Mouse (Mus musculus): ENCODE measurements around the gene Spats2l. TPM values are rescaled to one million over a fixed set of nuclear protein-coding genes. Genes with fewer than 3 reads are reported as not detected.

The Spats2l gene
- polyA plus RNA-seq, 1 experiment from 2014 or later: 69.5 TPM

DNA sequence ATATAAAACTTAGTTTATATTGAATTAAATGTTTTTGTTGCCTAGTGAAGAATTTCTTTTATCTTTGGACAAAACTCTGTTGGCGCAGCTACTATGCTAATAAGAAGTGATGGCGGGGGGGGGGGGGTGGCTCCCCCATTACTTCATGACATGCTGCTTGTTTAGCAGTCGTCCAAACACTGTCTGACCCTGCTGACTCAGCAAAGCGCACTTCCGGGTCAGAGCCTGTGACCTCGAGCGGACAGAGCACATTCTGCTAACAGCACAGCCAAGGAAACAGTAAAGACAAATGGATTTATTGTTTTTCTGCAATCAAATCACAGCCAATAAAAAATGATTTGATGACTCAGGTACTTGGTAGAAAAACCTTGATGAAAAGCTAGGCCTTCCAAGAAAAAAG lies 61.2 kb downstream of the Spats2l start:
- 42% methylated on average over 7 of the region's 7 CpGs for WGBS
- no peak for DNase-seq (ENCODE audit: low spot score)
- no peak overlapping the region for H3K4me3 ChIP-seq (replicated peaks; ENCODE audit: low read depth, low read length)
- H3K27me3 ChIP-seq (ENCODE audit: insufficient read depth, low read length): no peaks in the 10 kb centered on the region
- H3K4me2 ChIP-seq (ENCODE audit: low read length): no peak overlapping the region
- no peak overlapping the region for H3K27ac ChIP-seq
- H3K9ac ChIP-seq (ENCODE audit: low read depth, low read length): no peak overlapping the region
- 0 out of 2 replicates have a peak, but pooled peaks cover 2% of the 10 kb centered on the region for H3K36me3 ChIP-seq (ENCODE audit: insufficient read depth, low read length)
- no peak for ATAC-seq (replicated peaks; ENCODE audit: low FRiP score, low read depth)
- no peaks in the 10 kb centered on the region for H3K9me3 ChIP-seq (replicated peaks; ENCODE audit: low read length)
- TF ChIP-seq CTCF (IDR thresholded peaks at IDR 0.05; ENCODE audit: low read depth): no peak
- H3K4me1 ChIP-seq (replicated peaks; ENCODE audit: insufficient read depth, low read length): no peaks in the 10 kb centered on the region

DNA sequence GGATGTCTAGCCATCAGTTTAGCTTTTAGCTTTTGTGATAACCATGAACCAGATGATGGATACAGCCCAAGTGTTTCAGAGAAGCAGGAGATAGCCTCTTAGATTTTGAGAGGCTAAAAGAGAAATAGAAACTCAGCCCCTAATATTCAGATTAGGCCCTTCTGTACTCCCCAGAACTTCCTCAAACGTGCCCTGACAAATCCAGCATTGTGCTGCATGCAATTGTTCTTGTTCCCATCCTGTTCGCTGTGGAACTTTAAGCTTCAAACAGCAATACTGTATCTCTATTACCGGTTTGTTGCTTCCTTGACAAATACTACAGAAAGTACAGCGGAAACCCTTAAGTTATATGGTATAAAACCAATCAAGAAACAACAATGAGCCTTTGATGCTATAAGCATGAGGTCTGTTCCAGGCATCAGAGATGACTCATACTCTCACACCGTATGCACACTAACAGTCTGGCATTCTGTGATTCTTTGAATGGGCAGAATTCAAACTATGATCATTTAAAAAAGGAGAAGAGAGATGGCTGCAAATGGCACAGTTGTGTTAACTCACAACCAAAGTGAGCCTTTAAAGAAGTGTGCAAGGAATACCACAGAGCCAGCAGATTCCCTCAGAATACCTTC lies 62.8 kb downstream of the Spats2l start:
- WGBS: 79% methylated on average over 5 of the region's 5 CpGs
- no peaks in the 10 kb centered on the region for H3K4me1 ChIP-seq (replicated peaks; ENCODE audit: insufficient read depth, low read length)
- H3K36me3 ChIP-seq (ENCODE audit: insufficient read depth, low read length): 0 out of 2 replicates have a peak, but pooled peaks cover 2% of the 10 kb centered on the region
- no peak for TF ChIP-seq CTCF (IDR thresholded peaks at IDR 0.05; ENCODE audit: low read depth)
- no peak overlapping the region for H3K9ac ChIP-seq (ENCODE audit: low read depth, low read length)
- H3K9me3 ChIP-seq (replicated peaks; ENCODE audit: low read length): no peaks in the 10 kb centered on the region
- ATAC-seq (replicated peaks; ENCODE audit: low FRiP score, low read depth) (no peak), DNase-seq (ENCODE audit: low spot score) (no peak)
- no peaks in the 10 kb centered on the region for H3K27me3 ChIP-seq (ENCODE audit: insufficient read depth, low read length)
- H3K27ac ChIP-seq: no peak overlapping the region
- no peak overlapping the region for H3K4me2 ChIP-seq (ENCODE audit: low read length)
- H3K4me3 ChIP-seq (replicated peaks; ENCODE audit: low read depth, low read length): no peak overlapping the region

DNA sequence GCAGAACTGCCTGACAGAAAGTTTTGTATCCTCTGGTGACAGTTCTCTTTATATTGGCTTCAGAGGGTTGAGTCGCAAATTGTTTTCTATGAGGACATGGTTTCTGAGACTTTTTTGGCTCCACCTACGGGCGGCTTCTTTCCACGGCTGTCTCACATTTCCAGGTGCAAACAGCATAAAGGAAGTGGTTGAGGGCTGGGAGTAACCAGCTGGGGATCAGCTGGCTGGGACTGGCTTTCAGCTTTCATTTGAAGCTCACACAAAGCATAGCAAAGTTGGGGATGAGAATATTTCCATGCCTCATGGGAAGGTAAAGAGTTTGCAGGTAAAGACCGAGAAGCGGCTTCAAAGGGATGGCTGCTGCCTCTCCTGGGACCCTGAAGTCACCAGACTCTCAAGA lies 65.9 kb downstream of the Spats2l start:
- H3K4me1 ChIP-seq (replicated peaks; ENCODE audit: insufficient read depth, low read length): no peaks in the 10 kb centered on the region
- H3K27me3 ChIP-seq (ENCODE audit: insufficient read depth, low read length): no peaks in the 10 kb centered on the region
- no peak overlapping the region for H3K4me2 ChIP-seq (ENCODE audit: low read length)
- H3K9ac ChIP-seq (ENCODE audit: low read depth, low read length): no peak overlapping the region
- no peak for TF ChIP-seq CTCF (IDR thresholded peaks at IDR 0.05; ENCODE audit: low read depth)
- DNase-seq (ENCODE audit: low spot score): no peak
- 82% methylated on average over 6 of the region's 6 CpGs for WGBS
- H3K36me3 ChIP-seq (ENCODE audit: insufficient read depth, low read length): no peaks in the 10 kb centered on the region
- no peaks in the 10 kb centered on the region for H3K9me3 ChIP-seq (replicated peaks; ENCODE audit: low read length)
- no peak overlapping the region for H3K27ac ChIP-seq
- no peak for ATAC-seq (replicated peaks; ENCODE audit: low FRiP score, low read depth)
- H3K4me3 ChIP-seq (replicated peaks; ENCODE audit: low read depth, low read length): no peak overlapping the region

DNA sequence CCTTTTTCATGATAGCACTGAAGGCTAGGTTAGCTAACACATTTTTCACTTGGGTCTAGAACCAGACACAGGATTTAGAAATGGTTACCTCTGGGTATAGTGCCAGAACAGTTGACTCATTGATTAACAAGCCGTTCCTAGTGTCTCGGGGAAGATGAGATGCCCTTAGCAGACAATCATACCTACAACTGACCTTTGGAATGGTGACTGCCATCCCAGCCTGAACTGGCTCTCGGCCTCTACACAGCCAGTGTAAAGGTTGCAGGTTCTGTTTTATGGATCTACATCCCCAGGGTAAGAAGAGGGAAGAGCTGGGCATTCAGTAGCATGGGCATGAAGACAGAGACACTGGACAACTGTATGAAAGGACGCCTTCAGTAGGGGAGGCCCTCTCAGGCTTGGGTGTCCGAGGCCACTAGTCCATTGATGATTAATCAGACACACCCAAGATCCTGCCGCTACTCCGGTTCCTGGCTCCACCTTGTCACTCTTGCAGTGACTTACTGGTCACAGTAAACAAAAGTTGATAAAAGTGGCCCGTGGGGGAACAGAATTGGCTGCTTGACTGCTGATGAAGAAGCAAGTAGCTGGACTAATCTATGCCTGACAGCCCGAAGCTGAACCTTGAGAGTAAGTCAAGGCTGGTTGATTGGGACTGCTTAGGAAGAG lies 71.2 kb downstream of the Spats2l start:
- Histone ChIP-seq H3K9me3 (replicated peaks; ENCODE audit: low read length) (no peaks in the 10 kb centered on the region), H3K27me3 (ENCODE audit: insufficient read depth, low read length) (no peaks in the 10 kb centered on the region), H3K4me2 (ENCODE audit: low read length) (no peak overlapping the region), H3K36me3 (ENCODE audit: insufficient read depth, low read length) (no peaks in the 10 kb centered on the region), H3K27ac (no peak overlapping the region), H3K4me1 (replicated peaks; ENCODE audit: insufficient read depth, low read length) (no peaks in the 10 kb centered on the region), H3K9ac (ENCODE audit: low read depth, low read length) (no peak overlapping the region), H3K4me3 (replicated peaks; ENCODE audit: low read depth, low read length) (no peak overlapping the region)
- TF ChIP-seq CTCF (IDR thresholded peaks at IDR 0.05; ENCODE audit: low read depth): no peak
- DNase-seq (ENCODE audit: low spot score) (no peak), ATAC-seq (replicated peaks; ENCODE audit: low FRiP score, low read depth) (no peak)
- 70% methylated on average over 9 of the region's 9 CpGs for WGBS

DNA sequence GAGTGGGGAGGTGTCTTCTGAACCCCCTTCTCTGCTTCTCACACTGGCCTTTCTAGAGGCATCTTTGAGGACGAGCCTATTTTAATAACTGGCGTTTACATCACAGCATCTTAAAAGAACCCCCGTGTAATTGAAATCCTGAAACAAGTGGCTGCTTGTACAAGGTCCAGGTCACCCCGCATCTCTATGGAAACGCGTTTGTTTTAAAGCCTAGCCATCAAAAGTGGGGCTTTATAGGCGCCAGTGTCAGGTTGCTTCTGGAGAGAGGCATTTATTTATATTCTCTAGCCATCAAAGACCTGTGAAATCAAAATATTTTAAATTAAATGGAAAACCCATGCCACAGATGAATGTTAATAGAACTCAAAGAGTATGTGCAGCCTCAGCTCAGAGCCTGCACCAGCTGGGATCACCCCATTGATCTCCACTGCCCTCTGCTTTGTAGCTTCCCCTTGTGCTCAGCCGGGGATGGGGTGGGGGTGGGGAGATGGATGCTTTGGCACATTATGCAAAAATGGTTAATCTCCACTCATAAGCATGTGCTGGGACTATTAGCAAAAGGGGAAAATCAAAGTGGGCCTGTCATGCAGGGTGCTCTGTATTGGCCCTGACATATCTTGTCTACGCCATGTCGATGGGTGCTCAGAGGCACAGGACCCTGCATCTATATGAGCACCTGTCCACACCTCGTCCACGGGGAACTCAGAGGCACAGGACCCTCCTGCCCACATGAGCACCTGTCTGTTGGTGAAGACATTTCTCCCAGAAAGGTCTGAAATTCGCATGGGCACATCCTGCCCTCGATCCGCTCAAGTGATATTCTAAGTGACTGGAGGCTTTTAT lies 73.1 kb downstream of the Spats2l start:
- Histone ChIP-seq H3K36me3 (ENCODE audit: insufficient read depth, low read length) (no peaks in the 10 kb centered on the region), H3K9ac (ENCODE audit: low read depth, low read length) (no peak overlapping the region), H3K4me1 (replicated peaks; ENCODE audit: insufficient read depth, low read length) (no peaks in the 10 kb centered on the region), H3K9me3 (replicated peaks; ENCODE audit: low read length) (no peaks in the 10 kb centered on the region), H3K27me3 (ENCODE audit: insufficient read depth, low read length) (no peaks in the 10 kb centered on the region), H3K4me2 (ENCODE audit: low read length) (no peak overlapping the region), H3K4me3 (replicated peaks; ENCODE audit: low read depth, low read length) (no peak overlapping the region), H3K27ac (no peak overlapping the region)
- no peak for DNase-seq (ENCODE audit: low spot score)
- 59% methylated on average over 15 of the region's 15 CpGs for WGBS
- no peak for ATAC-seq (replicated peaks; ENCODE audit: low FRiP score, low read depth)
- no peak for TF ChIP-seq CTCF (IDR thresholded peaks at IDR 0.05; ENCODE audit: low read depth)

DNA sequence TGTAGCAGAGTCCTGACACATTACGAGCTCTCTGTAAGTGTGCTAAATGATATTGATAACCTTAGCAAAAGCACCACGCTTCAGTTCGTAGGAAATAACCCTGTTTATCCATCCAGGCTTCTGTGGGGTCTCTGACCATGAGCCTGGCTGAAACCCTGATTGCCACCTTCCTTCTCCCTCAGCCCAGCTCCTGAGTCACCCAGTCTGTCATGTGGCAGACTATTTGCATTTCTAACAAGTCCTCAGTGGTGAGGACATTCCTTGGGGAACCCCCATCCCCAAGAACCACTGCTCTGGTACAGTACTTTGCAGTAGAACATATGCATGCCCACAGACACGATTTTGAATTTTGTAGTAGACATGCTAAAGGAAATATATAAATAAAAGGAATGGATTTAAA lies 75.1 kb downstream of the Spats2l start:
- Histone ChIP-seq H3K27me3 (ENCODE audit: insufficient read depth, low read length) (no peaks in the 10 kb centered on the region), H3K27ac (no peak overlapping the region), H3K4me3 (replicated peaks; ENCODE audit: low read depth, low read length) (no peak overlapping the region), H3K36me3 (ENCODE audit: insufficient read depth, low read length) (no peaks in the 10 kb centered on the region), H3K4me1 (replicated peaks; ENCODE audit: insufficient read depth, low read length) (no peaks in the 10 kb centered on the region), H3K4me2 (ENCODE audit: low read length) (no peak overlapping the region), H3K9ac (ENCODE audit: low read depth, low read length) (no peak overlapping the region), H3K9me3 (replicated peaks; ENCODE audit: low read length) (no peaks in the 10 kb centered on the region)
- TF ChIP-seq CTCF (IDR thresholded peaks at IDR 0.05; ENCODE audit: low read depth): no peak
- DNase-seq (ENCODE audit: low spot score) (no peak), ATAC-seq (replicated peaks; ENCODE audit: low FRiP score, low read depth) (no peak)
- WGBS: 88% methylated on average over 4 of the region's 4 CpGs
